Mouse (Mus musculus) heart, embryonic 11.5 days (tissue): ENCODE data around the gene Hspa8. TPM values are rescaled to one million over a fixed set of nuclear protein-coding genes. Genes with fewer than 3 reads are reported as not detected.

Experiments used
- ATAC-seq: fragments of 200-750 bp; cut with Nextera tagmentation; replicated peaks from 2 replicates; pipeline ENCODE4 v1.8.0; 2017; ENCODE audit warnings: moderate library complexity; ENCODE audit not compliant: insufficient number of reproducible peaks, low FRiP score, low TSS enrichment
- H3K27ac ChIP-seq: fragments of 300-500 bp; sonication (generic); 2 replicates; pipeline ENCODE4 v1.5.1; 2014; ENCODE audit warnings: mild to moderate bottlenecking, low read depth, low read length
- H3K27me3 ChIP-seq: fragments of 300-500 bp; sonication (generic); 2 replicates; pipeline ENCODE4 v1.6.1; 2014; ENCODE audit warnings: mild to moderate bottlenecking, low read length, mixed read lengths; ENCODE audit not compliant: control insufficient read depth, insufficient read depth
- H3K36me3 ChIP-seq: fragments of 300-500 bp; sonication (generic); 2 replicates; pipeline ENCODE4 v1.6.1; 2014; ENCODE audit warnings: mild to moderate bottlenecking, low read length, moderate library complexity, mixed read lengths; ENCODE audit not compliant: control insufficient read depth, insufficient read depth
- H3K4me1 ChIP-seq: fragments of 300-500 bp; sonication (generic); 2 replicates; pipeline ENCODE4 v1.6.1; 2014; ENCODE audit warnings: low read length; ENCODE audit not compliant: control insufficient read depth, insufficient read depth
- H3K4me2 ChIP-seq: fragments of 300-500 bp; sonication (generic); 2 replicates; pipeline ENCODE4 v1.6.1; 2014; ENCODE audit warnings: mild to moderate bottlenecking, moderate library complexity
- H3K4me3 ChIP-seq: fragments of 300-500 bp; sonication (generic); 2 replicates; pipeline ENCODE4 v1.5.1; 2014; ENCODE audit warnings: low read depth, low read length
- H3K9ac ChIP-seq: fragments of 300-500 bp; sonication (generic); 2 replicates; pipeline ENCODE4 v1.6.1; 2014; ENCODE audit warnings: mild to moderate bottlenecking, low read depth, low read length, moderate library complexity
- H3K9me3 ChIP-seq: fragments of 300-500 bp; sonication (generic); replicated peaks from 2 replicates; pipeline ENCODE4 v1.6.1; 2016; ENCODE audit warnings: low read length; ENCODE audit not compliant: control insufficient read depth
- WGBS: fragments of 180-500 bp; shearing (Covaris S2); extraction: QIAGEN DNeasy Blood & Tissue Kit; methylation state at CpG from one replicate; pipeline ENCODE4 v1.1.7; 2014; ENCODE audit not compliant: insufficient replicate concordance; 5-methylcytosine and 5-hydroxymethylcytosine counted together
- polyA plus RNA-seq: library from polyadenylated mRNA; unstranded; fragments of >200 nt; fragmentation: Nextera tagmentation; extraction: Ambion mirVana; gene quantifications from 2 replicates; pipeline ENCODE4 v1.2.1, GENCODE M21; 2014

Gene Hspa8
- polyA plus RNA-seq, 1 experiment from 2014 or later: 2,531 TPM

DNA sequence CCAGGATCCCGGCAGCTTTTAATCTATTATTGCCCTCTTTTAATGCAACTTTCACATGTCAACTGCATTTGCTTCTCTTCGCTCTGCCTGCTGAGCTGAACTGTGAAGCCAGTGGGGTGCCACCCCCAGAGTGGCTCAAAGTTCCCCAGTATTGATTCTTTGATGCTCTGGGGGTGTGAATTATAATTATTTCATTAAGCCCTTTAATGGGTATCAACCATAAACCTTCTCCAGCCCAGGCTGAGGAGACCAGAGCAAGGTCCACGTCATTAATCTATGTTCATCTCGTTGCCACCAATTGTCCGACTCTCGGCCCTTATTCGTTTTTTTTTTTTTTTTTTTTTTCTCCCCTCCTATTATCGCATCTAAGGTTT, 8.1 kb downstream of the Hspa8 start:
- H3K27me3 ChIP-seq: no peaks in the 10 kb centered on the region
- 71% methylated on average over 8 of the region's 8 CpGs for WGBS
- H3K4me3 ChIP-seq: no peak overlapping the region
- no peak overlapping the region for H3K27ac ChIP-seq
- no peak for ATAC-seq
- H3K4me2 ChIP-seq: no peak overlapping the region
- no peak overlapping the region for H3K9ac ChIP-seq
- peaks cover 10% of the 10 kb centered on the region for H3K36me3 ChIP-seq
- no peaks in the 10 kb centered on the region for H3K9me3 ChIP-seq
- H3K4me1 ChIP-seq: peaks cover 6% of the 10 kb centered on the region

DNA sequence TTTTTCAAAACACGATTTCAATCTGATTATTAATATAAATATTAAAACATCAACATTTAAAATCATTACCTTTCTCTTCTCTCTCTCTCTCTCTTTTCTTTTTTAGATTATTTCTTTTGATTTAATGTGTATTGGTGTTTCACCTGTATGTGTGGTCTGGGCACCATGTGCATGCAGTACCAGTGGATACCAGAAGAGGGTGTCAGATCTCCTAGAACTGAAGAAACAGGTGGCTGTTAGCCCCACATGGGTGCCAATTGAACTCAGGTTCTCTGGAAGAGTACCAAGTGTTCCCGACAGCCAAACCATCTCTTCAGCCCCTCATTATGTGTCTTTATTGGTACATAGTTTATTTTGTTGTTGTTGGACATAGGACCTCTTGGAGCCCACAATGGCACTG, 11.1 kb downstream of the Hspa8 start:
- Histone ChIP-seq H3K4me1 (no peaks in the 10 kb centered on the region), H3K9me3 (no peaks in the 10 kb centered on the region), H3K9ac (no peak overlapping the region), H3K27ac (no peak overlapping the region), H3K36me3 (no peaks in the 10 kb centered on the region), H3K4me2 (no peak overlapping the region), H3K27me3 (no peaks in the 10 kb centered on the region), H3K4me3 (no peak overlapping the region)
- WGBS: 50% methylated on average over 2 of the region's 2 CpGs
- ATAC-seq: no peak

- no peak for ATAC-seq
- H3K36me3 ChIP-seq: no peaks in the 10 kb centered on the region
- H3K27me3 ChIP-seq: no peaks in the 10 kb centered on the region
- no peak overlapping the region for H3K4me3 ChIP-seq
- H3K9ac ChIP-seq: no peak overlapping the region
- no peak overlapping the region for H3K27ac ChIP-seq
- WGBS: 83% methylated on average over 7 of the region's 7 CpGs
- H3K9me3 ChIP-seq: no peaks in the 10 kb centered on the region
- H3K4me1 ChIP-seq: no peaks in the 10 kb centered on the region
- no peak overlapping the region for H3K4me2 ChIP-seq
These were observed 13.3 kb downstream of the Hspa8 start for GRCm38 (mm10) chr9:40814060-40814459.

DNA sequence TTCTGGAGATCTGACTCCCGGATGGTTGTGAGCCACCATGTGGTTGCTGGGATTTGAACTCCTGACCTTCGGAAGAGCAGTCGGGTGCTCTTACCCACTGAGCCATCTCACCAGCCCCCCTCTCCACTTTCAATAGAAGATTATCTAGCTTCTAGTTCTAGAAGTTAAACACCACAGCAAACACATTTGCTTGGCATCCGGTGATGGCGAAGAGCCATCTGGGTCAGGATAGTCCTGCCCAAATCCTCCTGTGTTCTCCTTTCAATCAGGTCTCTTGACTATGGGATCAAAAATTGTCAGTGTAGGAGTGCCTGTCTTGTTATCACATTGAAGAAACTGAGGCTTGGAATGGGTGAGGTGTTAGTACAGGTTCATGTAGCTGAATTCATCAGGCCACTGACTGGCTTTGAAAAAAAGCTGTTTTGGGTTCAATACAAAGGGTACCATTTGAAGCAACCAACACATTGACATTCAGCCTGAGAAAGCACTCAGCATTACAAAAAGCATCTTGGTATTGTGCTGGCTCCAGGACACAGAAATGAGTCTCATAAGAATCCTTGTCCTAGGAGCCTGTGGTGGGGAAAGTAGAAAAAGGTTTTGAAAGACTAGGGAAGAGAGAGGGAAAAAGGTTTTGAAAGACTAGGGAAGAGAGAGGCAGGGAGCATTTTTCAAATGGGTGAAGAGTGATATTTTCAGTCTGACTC, 16.7 kb downstream of the Hspa8 start:
- no peaks in the 10 kb centered on the region for H3K9me3 ChIP-seq
- peaks cover 4% of the 10 kb centered on the region; the same call in 1 of the 2 replicates for H3K4me1 ChIP-seq
- no peak overlapping the region for H3K4me3 ChIP-seq
- H3K4me2 ChIP-seq: no peak overlapping the region
- H3K9ac ChIP-seq: no peak overlapping the region
- H3K27ac ChIP-seq: no peak overlapping the region
- H3K27me3 ChIP-seq: no peaks in the 10 kb centered on the region
- WGBS: 84% methylated on average over 5 of the region's 5 CpGs
- no peaks in the 10 kb centered on the region for H3K36me3 ChIP-seq
- ATAC-seq: no peak

DNA sequence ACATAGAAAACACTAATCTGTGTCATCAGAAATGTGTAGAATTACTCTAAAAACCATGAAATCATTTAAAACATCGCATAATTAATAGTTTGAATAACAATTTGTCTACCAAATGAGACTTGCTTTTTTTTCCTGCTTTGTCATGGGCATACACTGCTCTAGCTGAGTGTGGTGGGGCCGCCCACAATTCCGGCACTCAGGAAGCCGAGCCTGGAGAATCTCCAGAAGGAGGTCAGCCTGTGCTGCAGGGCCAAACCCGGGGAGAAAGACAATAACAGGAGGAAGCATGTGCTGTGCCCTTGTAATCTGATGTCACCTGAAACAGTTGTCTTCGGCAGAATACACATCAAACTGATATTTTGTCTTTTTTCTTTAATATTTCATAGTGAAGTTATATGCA, 24.8 kb downstream of the Hspa8 start:
- Histone ChIP-seq H3K27me3 (no peaks in the 10 kb centered on the region), H3K4me3 (no peak overlapping the region), H3K36me3 (no peaks in the 10 kb centered on the region), H3K9ac (no peak overlapping the region), H3K4me1 (peaks cover 4% of the 10 kb centered on the region; the same call in 1 of the 2 replicates), H3K4me2 (no peak overlapping the region), H3K27ac (no peak overlapping the region), H3K9me3 (no peaks in the 10 kb centered on the region)
- 38% methylated on average over 6 of the region's 6 CpGs for WGBS
- ATAC-seq: no peak

DNA sequence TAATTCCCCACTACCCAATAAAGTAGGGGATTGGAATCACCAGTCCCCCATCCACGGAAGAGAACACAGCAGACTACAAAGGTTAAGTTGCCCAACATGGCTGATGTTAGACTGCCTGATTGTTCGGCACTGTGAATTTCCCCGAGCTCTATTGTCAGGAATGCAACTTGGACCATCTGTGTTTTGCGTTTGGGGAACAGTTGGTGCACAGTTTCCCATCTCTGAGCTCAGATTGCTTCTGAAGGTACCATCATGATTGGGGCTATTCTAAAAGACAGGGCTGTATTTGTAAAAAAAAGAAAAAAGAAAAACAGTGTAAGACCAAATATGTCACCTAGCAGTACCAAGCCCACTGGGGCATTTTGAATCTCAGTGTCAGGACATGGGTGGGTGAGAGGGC, 26.6 kb downstream of the Hspa8 start:
- no peak overlapping the region for H3K4me3 ChIP-seq
- no peaks in the 10 kb centered on the region for H3K27me3 ChIP-seq
- H3K9me3 ChIP-seq: no peaks in the 10 kb centered on the region
- no peak overlapping the region for H3K4me2 ChIP-seq
- no peaks in the 10 kb centered on the region for H3K4me1 ChIP-seq
- no peak overlapping the region for H3K27ac ChIP-seq
- WGBS: 84% methylated on average over 4 of the region's 4 CpGs
- H3K9ac ChIP-seq: no peak overlapping the region
- H3K36me3 ChIP-seq: no peaks in the 10 kb centered on the region
- ATAC-seq: no peak

DNA sequence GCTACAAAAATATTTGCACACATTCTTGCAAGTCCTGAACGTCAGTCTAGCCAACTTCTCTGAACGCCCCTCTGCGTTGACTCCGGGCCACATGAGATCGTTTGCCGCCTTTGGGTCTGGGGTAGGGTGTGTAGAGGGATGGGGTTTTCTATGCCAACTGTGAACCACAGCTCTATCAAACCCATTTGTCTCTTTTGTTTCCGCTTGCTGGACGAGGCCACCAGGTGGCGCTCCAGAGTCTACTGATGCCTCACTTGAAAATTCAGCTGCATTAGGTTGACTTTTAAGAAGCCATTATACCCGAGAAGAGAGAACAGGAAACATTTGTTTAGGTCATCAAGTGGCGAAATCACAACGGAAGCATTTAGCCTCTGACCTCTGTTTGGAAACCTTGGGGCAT, 33.8 kb downstream of the Hspa8 start:
- no peak overlapping the region for H3K4me3 ChIP-seq
- H3K27me3 ChIP-seq: no peaks in the 10 kb centered on the region
- no peak overlapping the region for H3K9ac ChIP-seq
- H3K27ac ChIP-seq: no peak overlapping the region
- ATAC-seq: no peak
- H3K4me1 ChIP-seq: no peaks in the 10 kb centered on the region
- no peaks in the 10 kb centered on the region for H3K9me3 ChIP-seq
- no peak overlapping the region for H3K4me2 ChIP-seq
- WGBS: 6% methylated on average over 12 of the region's 12 CpGs
- H3K36me3 ChIP-seq: no peaks in the 10 kb centered on the region

DNA sequence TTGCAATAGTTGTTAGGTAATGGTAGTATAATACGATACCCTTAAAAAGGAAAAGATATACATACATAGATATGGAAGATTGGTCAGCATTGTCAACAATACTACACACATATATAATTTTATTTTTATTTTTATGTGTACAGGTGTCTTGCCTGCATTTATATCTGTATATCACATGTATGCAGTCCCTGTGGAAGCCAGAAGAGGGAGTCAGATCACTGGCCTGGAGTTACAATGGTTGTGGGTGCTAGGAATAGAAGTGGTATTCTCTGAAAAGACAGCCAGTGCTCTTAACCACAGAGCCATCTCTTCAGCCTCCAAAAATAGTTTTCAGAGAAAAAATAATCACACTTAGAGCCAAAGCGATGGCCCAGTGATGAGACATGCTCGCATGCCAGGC, 35.9 kb downstream of the Hspa8 start:
- ATAC-seq: no peak
- no peaks in the 10 kb centered on the region for H3K27me3 ChIP-seq
- WGBS: 85% methylated on average over 3 of the region's 3 CpGs

DNA sequence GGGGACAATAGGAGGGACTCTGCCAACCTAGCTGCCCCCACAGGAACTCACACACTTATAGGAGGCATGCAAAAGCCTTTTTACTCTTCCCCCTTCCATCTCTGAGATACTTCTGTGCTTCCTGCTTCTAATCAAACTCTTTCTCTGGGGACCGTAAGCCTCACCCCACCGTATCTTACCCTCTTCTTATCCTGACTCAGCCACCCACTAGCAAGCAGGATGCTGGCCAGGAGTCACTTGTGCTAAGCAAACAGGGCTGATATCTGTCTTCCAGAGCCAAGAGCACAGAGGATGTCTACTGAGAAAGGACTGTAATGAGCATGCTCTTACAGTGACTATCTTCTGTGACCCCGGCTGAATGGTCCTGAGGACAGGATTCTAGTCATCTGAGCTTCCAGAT, 38.9 kb downstream of the Hspa8 start:
- Histone ChIP-seq H3K4me3 (no peak overlapping the region), H3K27ac (no peak overlapping the region), H3K9me3 (no peaks in the 10 kb centered on the region), H3K9ac (no peak overlapping the region), H3K27me3 (no peaks in the 10 kb centered on the region), H3K36me3 (no peaks in the 10 kb centered on the region), H3K4me2 (no peak overlapping the region), H3K4me1 (no peaks in the 10 kb centered on the region)
- ATAC-seq: no peak
- 45% methylated on average over 3 of the region's 3 CpGs for WGBS

More for the DNA sequence above, 35.9 kb downstream of the Hspa8 start:
- H3K36me3 ChIP-seq: no peaks in the 10 kb centered on the region
- H3K4me2 ChIP-seq: no peak overlapping the region
- no peaks in the 10 kb centered on the region for H3K4me1 ChIP-seq
- H3K9ac ChIP-seq: no peak overlapping the region
- no peak overlapping the region for H3K4me3 ChIP-seq
- H3K9me3 ChIP-seq: no peaks in the 10 kb centered on the region
- no peak overlapping the region for H3K27ac ChIP-seq
